Mouse (Mus musculus): ENCODE data around the gene Rpl7l1.
"Not testable (repeated sequence)": the region's sequence is repeated elsewhere in the genome, so short reads cannot be mapped to it uniquely, and the experiment has no call there.

Rpl7l1 gene

DNA sequence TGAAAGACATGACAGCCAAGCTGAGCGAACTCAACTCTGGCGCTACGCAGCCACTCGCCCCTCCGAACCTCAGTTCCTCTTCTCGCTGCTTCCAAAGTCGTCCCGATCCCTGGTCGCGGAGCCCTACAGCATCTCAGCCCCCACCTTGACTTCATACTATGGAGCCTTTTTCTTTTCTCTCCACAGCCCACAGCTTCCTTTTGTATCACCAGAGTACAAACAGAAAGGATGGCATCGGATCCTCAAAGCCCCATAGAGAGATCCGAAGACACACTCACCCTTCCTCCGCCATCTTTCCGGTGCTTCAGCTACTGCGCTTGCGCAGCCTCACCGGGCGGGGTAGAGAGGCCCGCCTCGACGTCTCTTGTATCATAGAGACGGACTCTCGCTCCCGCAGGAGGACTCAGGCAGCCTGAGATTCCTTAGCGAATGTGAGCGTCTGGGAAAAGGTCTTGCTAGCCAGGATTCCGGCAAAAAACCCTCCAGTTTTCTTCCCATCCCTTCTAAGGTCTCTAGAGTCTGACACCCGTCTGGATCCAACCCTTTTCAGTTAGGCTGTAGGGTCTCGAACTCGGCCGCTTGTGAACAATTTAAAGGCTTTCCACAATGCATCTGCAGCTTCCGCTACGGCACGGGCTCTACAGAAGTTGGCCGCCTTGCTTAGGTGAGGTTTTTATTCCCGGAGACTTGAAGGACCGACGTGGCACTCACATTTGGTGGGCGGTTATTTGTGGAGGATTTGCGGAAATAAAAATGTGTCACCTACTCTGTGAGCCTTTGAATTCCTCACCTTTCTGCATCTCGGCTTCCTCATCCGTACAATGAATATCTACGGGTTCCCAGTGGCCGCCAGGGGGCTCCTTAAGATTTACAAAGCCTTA lies at the start of gene Rpl7l1:
Gene Rpl7l1, minus strand, starts transcription at position 332 of the 881 bp plus-strand sequence.
- peak; percentile 97 for ATAC-seq (ENCODE audit: low TSS enrichment)

GRCm38 (mm10) chr17:46829856-46830535 lies 47.5 kb upstream of the Rpl7l1 start:
- no peak for ATAC-seq (ENCODE audit: low TSS enrichment)

DNA sequence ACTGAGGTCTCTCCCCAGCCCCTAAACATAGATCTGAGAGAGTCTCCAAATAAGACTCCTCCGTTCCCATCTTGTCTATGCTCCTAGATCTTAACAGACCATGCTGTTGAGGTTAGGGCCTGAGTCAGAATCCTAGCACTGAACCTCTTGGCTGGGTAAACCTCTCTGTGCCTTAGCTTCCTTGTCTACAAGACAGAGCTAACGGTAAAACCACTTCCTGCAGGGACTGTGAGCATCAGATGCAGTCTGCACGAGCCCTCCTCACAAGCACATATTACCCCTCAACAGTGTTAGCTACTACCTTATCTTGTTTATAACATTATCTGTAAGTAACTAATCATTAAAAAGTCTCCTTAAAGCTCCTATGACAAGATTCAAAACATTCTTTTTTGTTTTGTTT lies 46.5 kb upstream of the Rpl7l1 start:
- ATAC-seq (ENCODE audit: low TSS enrichment): no peak

DNA sequence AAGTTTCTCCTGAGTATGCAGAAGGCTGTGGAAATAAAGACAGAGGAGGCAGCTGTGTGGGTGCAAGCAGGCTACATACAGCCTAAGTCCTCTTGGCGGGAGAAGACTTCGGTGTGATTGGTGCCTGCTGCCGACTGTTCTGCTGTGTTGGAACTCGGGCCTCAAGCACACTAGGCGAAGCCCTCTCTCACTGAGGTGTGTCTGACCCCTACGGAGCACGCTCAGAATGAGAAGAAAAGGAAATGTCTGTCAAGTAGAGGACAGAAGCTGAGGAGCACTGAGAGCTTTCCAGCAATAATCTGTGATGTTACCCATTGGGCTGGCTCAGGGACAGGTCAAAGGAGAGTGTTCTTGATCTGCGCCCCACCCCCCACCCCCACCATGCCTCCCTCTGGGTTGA lies 40.6 kb upstream of the Rpl7l1 start:
- ATAC-seq (ENCODE audit: low TSS enrichment): no peak

DNA sequence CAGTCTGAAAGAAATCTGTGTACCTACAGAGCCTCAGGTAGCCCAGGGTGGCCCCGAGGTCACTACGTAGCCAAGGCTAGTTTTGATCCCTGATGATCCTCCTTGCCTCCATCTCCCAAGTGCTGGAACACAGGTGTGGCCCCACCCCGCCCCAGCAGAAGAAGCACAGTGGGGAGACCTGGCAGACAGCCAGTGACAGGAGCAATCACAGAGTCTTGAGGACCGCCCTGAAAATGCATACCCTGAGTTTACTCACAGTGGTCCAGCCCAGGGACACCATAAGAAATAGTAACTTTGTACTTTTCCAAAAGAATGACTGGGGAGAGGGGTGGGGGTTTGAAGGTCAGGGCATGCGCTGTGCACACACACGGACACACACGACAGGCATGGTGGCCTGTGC lies 38.2 kb upstream of the Rpl7l1 start:
- ATAC-seq (ENCODE audit: low TSS enrichment): no peak

DNA sequence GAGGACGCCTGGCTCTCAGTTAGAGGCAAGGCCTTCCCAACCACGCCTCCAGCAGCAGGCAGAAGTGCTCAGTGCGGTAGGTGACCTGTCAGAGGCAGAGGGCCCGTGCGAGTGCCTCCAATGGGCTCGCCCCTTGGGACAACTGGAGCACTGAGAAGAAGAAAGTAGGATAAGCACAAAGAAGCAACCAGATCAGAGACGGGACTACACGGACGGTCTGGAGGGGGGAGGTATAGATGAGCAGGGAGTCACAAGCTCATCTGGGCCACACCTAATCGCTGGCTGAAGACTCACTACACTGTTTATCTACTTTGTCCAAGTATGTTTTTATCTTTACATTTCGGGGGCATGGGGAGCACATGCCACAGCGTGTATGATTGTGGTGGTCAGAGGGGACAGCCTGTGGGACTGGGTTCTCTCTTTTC lies 35.3 kb upstream of the Rpl7l1 start:
- ATAC-seq (ENCODE audit: low TSS enrichment): no peak

GRCm38 (mm10) chr17:46816306-46816705 lies 33.8 kb upstream of the Rpl7l1 start:
- no peak for ATAC-seq (ENCODE audit: low TSS enrichment)

- no peak for ATAC-seq (ENCODE audit: low TSS enrichment)
Observed at GRCm38 (mm10) chr17:46814497-46814896, 32.0 kb upstream of the Rpl7l1 start.

DNA sequence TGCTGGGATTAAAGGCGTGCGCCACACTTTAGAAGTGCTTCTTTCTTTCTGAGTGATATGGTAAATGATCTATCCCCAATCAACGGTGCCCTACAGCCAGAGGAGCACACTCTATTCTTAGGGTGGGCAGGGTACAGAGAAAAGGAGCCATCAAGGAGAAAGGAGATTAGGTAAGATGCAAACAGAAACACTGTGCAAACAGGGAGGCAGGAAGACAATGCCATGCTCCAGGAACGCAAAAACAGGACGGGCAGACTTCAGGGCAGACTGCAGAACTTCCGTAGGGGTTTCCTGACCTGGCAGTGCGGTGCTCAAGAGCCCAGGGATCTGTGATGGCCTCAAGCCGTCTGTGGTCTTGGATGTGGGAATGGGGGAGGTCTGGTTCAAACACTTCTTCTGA lies 31.2 kb upstream of the Rpl7l1 start:
- no peak for ATAC-seq (ENCODE audit: low TSS enrichment)

DNA sequence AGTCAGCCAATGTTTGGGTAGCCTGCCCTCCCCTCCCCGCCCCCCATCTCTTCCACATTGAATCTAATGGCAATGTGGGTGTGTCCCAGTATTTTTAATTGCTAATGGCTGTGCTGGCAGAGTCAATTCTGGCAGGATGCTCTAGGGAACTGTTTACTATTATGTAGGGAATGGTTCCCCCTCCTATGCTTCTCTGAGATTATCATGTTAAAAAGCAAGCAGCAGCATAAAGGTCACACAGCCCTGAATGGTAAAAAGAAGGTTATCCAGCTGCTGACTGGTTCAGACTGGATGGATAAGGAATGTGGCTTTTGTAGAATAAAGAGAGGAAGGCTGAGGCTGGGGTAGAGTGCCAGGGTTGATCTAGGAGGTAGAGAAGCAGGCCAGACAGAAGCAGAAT lies 30.0 kb upstream of the Rpl7l1 start:
- no peak for ATAC-seq (ENCODE audit: low TSS enrichment)

GRCm38 (mm10) chr17:46810672-46811071 lies 28.2 kb upstream of the Rpl7l1 start:
- ATAC-seq (ENCODE audit: low TSS enrichment): no peak

DNA sequence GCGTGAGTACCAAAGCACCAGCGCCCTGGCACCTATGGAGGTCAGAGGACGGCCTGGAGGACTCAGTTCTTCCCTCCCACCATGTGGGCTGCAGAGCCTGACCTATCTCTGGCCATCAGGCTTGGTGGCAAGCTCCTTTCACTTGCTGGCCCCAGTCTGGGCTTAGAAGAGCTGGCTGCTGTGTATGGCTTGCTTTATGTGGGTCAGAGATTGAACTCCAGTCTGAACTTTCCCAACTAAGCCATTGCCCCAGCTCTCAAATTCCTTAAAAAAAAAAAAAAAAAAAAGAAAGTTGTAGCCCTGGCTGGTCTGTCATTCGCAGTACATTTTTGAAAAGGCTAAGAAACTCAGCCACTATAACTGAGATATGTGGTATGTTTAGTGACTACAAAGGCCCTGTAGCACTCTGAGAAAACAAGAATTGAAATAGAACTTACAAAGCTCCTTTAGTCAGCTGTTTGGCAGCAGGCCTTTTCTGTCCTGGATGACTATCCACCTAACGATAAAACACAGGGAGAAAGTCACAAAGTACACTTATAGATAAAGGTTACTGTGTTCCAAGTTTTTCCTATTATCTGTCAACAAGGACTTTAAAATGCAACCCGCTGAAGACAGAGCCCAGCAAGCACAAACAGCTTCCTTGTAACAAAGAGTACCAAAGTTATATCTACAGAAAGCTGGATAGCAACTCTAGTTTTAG lies 26.8 kb upstream of the Rpl7l1 start:
- no peak for ATAC-seq (ENCODE audit: low TSS enrichment)

DNA sequence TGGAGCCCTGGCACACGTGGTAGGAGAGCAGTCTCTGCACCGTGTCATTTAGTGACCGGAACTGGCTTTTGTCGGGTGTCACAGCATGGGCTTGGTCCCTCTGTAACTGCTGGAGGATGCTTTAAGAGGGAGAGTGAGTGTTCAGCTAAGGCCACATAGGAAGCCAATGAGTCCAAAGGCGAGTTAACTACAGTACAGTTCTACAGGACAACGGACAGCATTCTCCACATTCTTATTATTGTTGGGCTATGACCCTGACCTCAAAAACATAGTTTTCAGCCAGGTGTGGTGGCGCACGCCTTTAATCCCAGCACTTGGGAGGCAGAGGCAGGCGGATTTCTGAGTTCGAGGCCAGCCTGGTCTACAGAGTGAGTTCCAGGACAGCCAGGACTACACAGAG lies 25.9 kb upstream of the Rpl7l1 start:
- ATAC-seq (ENCODE audit: low TSS enrichment): no peak

- no peak for ATAC-seq (ENCODE audit: low TSS enrichment)
Observed at GRCm38 (mm10) chr17:46801761-46802160, 19.3 kb upstream of the Rpl7l1 start.

DNA sequence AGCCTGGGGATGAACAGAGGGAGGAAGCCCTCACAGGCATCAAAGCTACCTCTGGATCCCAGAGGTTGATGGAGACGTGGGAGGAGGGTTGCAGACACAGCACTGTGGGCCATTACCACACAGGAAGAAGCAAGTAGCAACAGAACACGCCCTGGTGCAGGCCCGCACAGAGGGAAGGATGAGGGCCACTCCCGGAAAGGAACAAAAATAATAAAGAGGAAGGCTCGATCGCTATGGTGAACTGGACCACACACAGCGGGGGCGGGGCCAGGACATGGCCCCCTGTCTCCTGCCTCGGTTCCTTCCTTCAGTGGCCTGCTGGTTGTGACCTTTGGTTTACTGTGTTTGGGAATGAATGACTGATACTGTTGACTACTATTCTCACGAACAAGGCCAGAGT lies 17.2 kb upstream of the Rpl7l1 start:
- ATAC-seq (ENCODE audit: low TSS enrichment): no peak

- ATAC-seq (ENCODE audit: low TSS enrichment): no peak
Observed at GRCm38 (mm10) chr17:46797386-46797785, 14.9 kb upstream of the Rpl7l1 start.

- no peak for ATAC-seq (ENCODE audit: low TSS enrichment)
Observed at GRCm38 (mm10) chr17:46796743-46797142, 14.3 kb upstream of the Rpl7l1 start.

GRCm38 (mm10) chr17:46792963-46793362 lies 10.5 kb upstream of the Rpl7l1 start:
- ATAC-seq (ENCODE audit: low TSS enrichment): no peak

DNA sequence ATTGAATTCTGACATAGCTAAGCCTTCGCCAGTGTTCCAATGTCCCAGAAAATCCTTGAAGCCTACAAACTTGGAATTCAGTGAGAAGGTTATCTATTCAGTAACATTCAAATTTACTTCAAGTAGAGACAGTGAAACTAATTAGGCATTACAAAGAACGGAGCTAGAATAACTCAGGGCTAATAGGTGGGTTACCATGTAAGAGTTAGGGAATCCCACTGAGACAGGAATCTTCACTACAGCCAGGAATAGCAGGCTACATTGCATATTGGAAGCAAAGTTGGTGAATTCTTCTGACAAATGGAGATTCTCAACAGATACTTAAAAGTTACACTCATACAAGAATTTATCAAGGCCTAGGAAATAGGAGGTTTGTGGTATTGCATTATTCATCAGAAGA lies 5.5 kb upstream of the Rpl7l1 start:
- not testable (repeated sequence) for ATAC-seq (ENCODE audit: low TSS enrichment)

GRCm38 (mm10) chr17:46786952-46787351 lies 4.5 kb upstream of the Rpl7l1 start:
- no peak for ATAC-seq (ENCODE audit: low TSS enrichment)

DNA sequence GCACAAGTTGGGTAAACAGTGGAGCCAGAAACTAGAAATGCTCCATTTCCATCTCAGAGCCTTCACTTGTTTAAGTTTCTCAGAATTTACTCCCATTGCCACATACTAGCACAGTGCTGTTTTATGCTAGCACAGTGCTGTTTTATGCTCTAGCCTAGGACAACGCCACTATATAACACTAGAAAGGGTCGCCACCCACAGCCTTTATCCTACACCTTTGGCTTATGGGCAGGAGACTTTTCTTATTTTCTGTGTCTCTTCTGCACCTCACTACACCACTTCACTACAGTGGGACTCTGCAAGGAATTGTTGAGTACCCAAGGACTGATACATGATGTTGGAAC lies 722 bp upstream of the Rpl7l1 start:
- no peak for ATAC-seq (ENCODE audit: low TSS enrichment)

DNA sequence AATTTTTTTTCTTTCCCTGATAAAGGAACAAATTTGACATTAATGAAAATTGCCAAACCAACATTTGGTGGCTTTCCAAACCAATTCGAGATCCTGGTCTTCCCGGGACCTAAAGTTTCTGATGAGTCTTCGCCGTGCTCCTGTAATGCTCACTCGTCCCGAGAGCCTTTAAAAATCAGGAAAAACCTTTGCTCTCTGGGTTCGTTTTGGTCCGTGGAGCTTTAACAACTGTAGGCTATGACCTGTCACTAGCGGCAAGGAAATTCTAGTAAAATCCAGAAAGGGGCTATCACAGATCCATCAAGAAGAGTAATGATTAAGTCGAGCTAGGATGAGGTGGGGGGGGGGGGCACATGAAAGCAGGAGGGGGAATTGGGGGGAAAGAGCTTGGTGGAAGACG lies 596 bp downstream of the Rpl7l1 start:
- no peak for ATAC-seq (ENCODE audit: low TSS enrichment)

DNA sequence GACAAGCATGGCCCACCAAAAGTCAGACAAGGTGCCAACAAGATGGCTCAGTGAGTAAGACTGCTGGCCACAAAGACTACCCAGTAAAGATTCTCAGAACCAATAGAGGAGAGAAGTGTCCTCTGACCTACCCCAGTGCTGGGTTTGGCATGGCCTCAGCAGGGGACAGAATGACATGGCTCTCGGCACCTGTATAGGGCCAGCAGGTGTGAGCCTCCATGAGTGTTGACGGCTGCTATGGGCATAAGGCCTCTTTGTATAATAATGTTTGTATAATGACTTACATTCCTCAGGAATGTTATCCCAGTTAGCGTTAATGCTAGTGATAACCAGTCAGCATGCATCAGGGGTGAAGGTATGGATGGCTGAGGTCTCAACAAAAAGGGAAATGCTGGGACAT lies 6.4 kb downstream of the Rpl7l1 start:
- ATAC-seq (ENCODE audit: low TSS enrichment): no peak
